Mouse (Mus musculus) hindbrain, postnatal 0 days (tissue): ENCODE measurements around the gene Thap8. TPM values are rescaled to one million over a fixed set of nuclear protein-coding genes. Genes with fewer than 3 reads are reported as not detected.

Experiments used
- ATAC-seq: fragments of 200-750 bp; cut with Nextera tagmentation; 2 replicates; pipeline ENCODE4 v1.8.0; 2017; ENCODE audit warnings: mild to moderate bottlenecking, moderate TSS enrichment, moderate library complexity
- DNase-seq: peaks from one replicate; pipeline ENCODE4 v3.0.0-alpha.2; 2015; ENCODE audit warnings: low spot score
- H3K27ac ChIP-seq: fragments of 300-500 bp; sonication (generic); 2 replicates; pipeline ENCODE4 v1.5.1; 2014; ENCODE audit warnings: mild to moderate bottlenecking
- H3K27me3 ChIP-seq: fragments of 300-500 bp; sonication (generic); 2 replicates; pipeline ENCODE4 v1.6.1; 2014; ENCODE audit warnings: low read length, mixed read lengths; ENCODE audit not compliant: insufficient read depth
- H3K36me3 ChIP-seq: fragments of 300-500 bp; sonication (generic); 2 replicates; pipeline ENCODE4 v1.6.1; 2014; ENCODE audit warnings: low read length, mixed read lengths; ENCODE audit not compliant: insufficient read depth
- H3K4me1 ChIP-seq: fragments of 300-500 bp; sonication (generic); 2 replicates; pipeline ENCODE4 v1.6.1; 2014; ENCODE audit warnings: antibody characterized with exemption, low read length, mixed read lengths; ENCODE audit not compliant: insufficient read depth
- H3K4me2 ChIP-seq: fragments of 300-500 bp; sonication (generic); 2 replicates; pipeline ENCODE4 v1.6.1; 2014; ENCODE audit warnings: low read depth, mild to moderate bottlenecking, low read length, moderate library complexity, mixed read lengths
- H3K4me3 ChIP-seq: fragments of 300-500 bp; sonication (generic); 2 replicates; pipeline ENCODE4 v1.5.1; 2014; ENCODE audit warnings: low read length
- H3K9ac ChIP-seq: fragments of 300-500 bp; sonication (generic); replicated peaks from 2 replicates; pipeline ENCODE4 v1.6.1; 2014; ENCODE audit warnings: mild to moderate bottlenecking, low read length, moderate library complexity, mixed read lengths
- H3K9me3 ChIP-seq: fragments of 300-500 bp; sonication (generic); 2 replicates; pipeline ENCODE4 v1.6.1; 2016; ENCODE audit warnings: low read length, mixed read lengths
- CTCF ChIP-seq: IDR thresholded peaks from 2 replicates; pipeline ENCODE4 v1.5.1; 2016; ENCODE audit warnings: antibody characterized with exemption, control low read depth, low read depth
- WGBS: fragments of 180-500 bp; shearing (Covaris S2); extraction: QIAGEN DNeasy Blood & Tissue Kit; methylation state at CpG from one replicate; pipeline ENCODE4 v1.1.7; 2014; 5-methylcytosine and 5-hydroxymethylcytosine counted together
- polyA plus RNA-seq: library from polyadenylated mRNA; unstranded; fragments of >200 nt; fragmentation: Nextera tagmentation; extraction: Ambion mirVana; gene quantifications from 2 replicates; pipeline ENCODE4 v1.2.1, GENCODE M21; 2015
- total RNA-seq: library from RNA; depleted of rRNA; stranded (reverse); fragments of >200 nt; gene quantifications from 2 replicates; pipeline ENCODE4 v1.2.3, GENCODE M21; 2014; rRNA removed

Gene Thap8
- total RNA-seq (1.0 TPM in 1 of 2 replicates, not detected in the other), polyA plus RNA-seq (0.52 and 0.76 TPM in 2 replicates)

- peak within 1 kb of the TSS; percentile 96 for H3K27ac ChIP-seq
- DNase-seq = peak; percentile 97
- no peaks in the 10 kb centered on the region for H3K36me3 ChIP-seq
- ATAC-seq = peak; percentile 97
- H3K4me3 ChIP-seq = peak within 1 kb of the TSS; percentile 76
- H3K9me3 ChIP-seq = no peaks in the 10 kb centered on the region
- no peak for TF ChIP-seq CTCF
- peak within 1 kb of the TSS; percentile 95 for H3K4me2 ChIP-seq
- under 1% methylated on average over 48 of the region's 49 CpGs for WGBS
- H3K4me1 ChIP-seq = no peaks in the 10 kb centered on the region
- H3K9ac ChIP-seq = peak within 1 kb of the TSS; percentile 54
- H3K27me3 ChIP-seq = no peaks in the 10 kb centered on the region
These were observed at the start of gene Thap8, which contains the start of gene Wdr62 for GRCm38 (mm10) chr7:30279951-30280669. Thap8 (plus strand) TSS chr7:30280094. Wdr62 (minus strand) TSS chr7:30280419.

DNA sequence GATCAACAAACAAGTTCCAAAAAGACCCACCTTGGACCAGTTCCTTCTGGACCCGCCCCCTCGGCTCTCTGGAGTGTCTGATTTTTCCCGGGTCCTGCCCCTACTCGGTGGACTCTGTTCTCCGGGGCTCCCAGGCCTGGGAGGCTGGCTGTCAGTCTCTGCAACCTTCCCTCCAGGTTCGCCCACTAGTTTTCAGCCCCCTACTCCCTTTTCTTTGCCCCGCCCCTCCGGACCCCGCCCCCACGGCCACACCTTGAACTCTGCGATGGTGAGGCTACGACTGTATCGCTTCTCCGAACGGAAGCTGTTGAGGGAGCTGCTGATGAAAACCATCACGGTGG lies 48.6 kb upstream of the Thap8 start:
- no peak for DNase-seq
- TF ChIP-seq CTCF = no peak
- Histone ChIP-seq H3K4me1 (peaks cover 7% of the 10 kb centered on the region; the same call in 1 of the 2 replicates), H3K9me3 (no peaks in the 10 kb centered on the region), H3K4me3 (peak overlapping the region; percentile 66), H3K4me2 (peak overlapping the region; percentile 72), H3K9ac (peak overlapping the region; percentile 64), H3K27ac (peak overlapping the region; percentile 94), H3K27me3 (no peaks in the 10 kb centered on the region), H3K36me3 (peaks cover 20% of the 10 kb centered on the region)
- ATAC-seq = no peak; the same call in 1 of the 2 replicates
- 1% methylated on average over 16 of the region's 16 CpGs for WGBS

DNA sequence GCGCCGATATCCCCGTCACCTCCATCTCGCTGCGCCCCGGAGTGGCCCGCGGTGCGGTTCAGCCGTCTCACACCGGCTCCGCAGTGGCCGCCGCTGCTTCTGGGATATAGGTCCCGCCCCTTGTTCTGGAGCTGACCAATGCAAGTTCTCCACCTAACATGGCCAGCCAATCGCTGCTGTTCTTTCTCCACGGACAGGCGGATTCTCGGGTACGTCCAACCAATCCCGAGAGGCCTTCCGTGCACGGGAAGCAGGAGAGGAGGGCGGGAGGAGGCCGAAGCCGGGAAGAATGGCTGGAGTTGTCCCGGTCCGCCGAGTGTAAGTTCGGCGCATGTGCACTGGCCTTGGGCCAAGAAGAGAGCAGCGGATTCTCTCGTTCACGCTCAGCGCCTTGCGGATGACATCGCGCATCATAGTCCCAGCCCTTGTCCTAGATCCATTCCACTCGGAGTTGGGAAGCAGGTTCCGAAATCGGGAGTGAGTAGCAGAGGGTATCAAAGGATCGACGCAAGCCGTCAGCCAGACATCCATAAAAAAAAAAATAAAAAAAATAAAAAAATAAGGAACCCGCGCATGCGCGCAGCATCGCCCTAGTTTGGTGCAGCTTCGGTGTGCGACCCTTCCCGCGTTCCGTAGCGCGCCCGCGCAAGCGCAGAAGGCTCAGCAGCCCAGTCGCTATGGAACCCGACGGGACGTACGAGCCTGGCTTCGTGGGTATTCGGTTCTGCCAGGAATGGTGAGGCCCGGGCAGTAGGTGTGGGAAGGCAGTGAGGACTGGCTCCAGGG lies 48.0 kb upstream of the Thap8 start, which contains the start of the genes Polr2i and Tbcb:
Gene Polr2i (plus strand): TSS at position 280 of the 786 bp plus-strand sequence.
Gene Tbcb (minus strand): TSS at position 604 of the 786 bp plus-strand sequence.
- Histone ChIP-seq H3K27ac (peak within 1 kb of the TSS; percentile 94), H3K36me3 (peaks cover 17% of the 10 kb centered on the region), H3K9ac (peak within 1 kb of the TSS; percentile 64), H3K4me1 (peaks cover 7% of the 10 kb centered on the region; the same call in 1 of the 2 replicates), H3K4me3 (peak within 1 kb of the TSS; percentile 66), H3K4me2 (peak within 1 kb of the TSS; percentile 72), H3K9me3 (no peaks in the 10 kb centered on the region), H3K27me3 (no peaks in the 10 kb centered on the region)
- ATAC-seq (peak; percentile 96), DNase-seq (peak; percentile 100)
- no peak for TF ChIP-seq CTCF
- under 1% methylated on average over 67 of the region's 67 CpGs for WGBS

GRCm38 (mm10) chr7:30232631-30233148 lies 47.2 kb upstream of the Thap8 start:
- peak; percentile 66 for DNase-seq
- Histone ChIP-seq H3K9me3 (no peaks in the 10 kb centered on the region), H3K36me3 (peaks cover 9% of the 10 kb centered on the region), H3K4me2 (peak overlapping the region; percentile 58), H3K27me3 (no peaks in the 10 kb centered on the region), H3K9ac (peak overlapping the region; percentile 64), H3K27ac (peak overlapping the region; percentile 94), H3K4me1 (peaks cover 7% of the 10 kb centered on the region; the same call in 1 of the 2 replicates), H3K4me3 (peak overlapping the region; percentile 66)
- peak; percentile 14 for ATAC-seq
- TF ChIP-seq CTCF = peak; percentile 71
- 7% methylated on average over 24 of the region's 24 CpGs for WGBS

DNA sequence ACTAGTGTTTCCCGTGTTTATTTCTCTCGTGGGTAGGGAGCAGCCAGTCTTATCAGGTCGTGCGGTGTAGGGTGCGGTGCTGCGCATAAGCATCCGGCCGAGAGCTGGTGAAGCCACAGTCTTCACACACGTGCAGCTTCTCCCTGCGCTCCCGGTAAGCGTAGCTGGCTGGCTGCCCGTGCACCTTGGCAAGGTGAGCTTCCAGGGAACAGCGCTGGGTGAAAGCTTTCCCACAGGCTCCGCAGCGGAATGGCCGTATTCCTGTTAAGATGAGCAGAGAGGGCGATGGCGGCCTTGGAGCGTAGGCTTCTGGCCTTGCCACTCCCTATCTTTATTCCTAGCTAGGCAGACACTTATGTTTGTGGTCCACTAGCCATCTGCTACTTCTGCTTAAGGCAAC lies 46.5 kb upstream of the Thap8 start:
- Histone ChIP-seq H3K9ac (no peak overlapping the region), H3K27me3 (no peaks in the 10 kb centered on the region), H3K9me3 (no peaks in the 10 kb centered on the region), H3K4me2 (peak overlapping the region; percentile 58; the same call in 1 of the 2 replicates), H3K36me3 (peaks cover 5% of the 10 kb centered on the region; the same call in 1 of the 2 replicates), H3K4me1 (peaks cover 7% of the 10 kb centered on the region; the same call in 1 of the 2 replicates), H3K4me3 (no peak overlapping the region), H3K27ac (no peak overlapping the region)
- DNase-seq (no peak), ATAC-seq (no peak)
- WGBS = 89% methylated on average over 20 of the region's 20 CpGs
- no peak for TF ChIP-seq CTCF

DNA sequence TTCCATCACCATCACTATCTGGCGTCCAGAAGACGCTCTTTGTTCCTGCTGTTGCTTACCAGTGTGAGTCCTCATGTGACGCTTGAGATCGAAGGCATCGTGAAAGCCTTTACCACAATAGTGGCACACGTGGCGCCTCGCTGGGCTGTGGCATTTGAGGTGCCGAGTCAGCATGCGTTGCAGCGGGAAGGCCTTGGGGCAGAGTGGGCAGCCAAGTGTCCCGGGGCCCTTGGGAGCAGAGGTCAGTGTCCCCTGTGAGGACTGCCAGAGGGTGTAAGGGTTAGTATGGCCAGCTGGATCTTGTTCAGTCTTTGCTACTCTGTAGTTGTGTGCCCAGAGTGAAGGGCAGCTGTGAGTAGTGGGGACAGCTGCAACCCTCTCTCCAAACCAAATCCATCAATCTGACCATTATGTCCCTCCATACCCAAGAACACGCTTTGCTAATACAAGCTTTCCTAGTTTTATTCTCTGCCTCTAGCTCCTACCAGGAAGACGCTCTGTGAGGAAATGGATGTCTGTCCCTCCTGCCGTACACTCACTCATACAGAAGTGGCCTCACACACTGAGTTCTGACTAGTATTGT lies 45.5 kb upstream of the Thap8 start:
- Histone ChIP-seq H3K4me1 (peaks cover 7% of the 10 kb centered on the region; the same call in 1 of the 2 replicates), H3K27me3 (no peaks in the 10 kb centered on the region), H3K36me3 (peaks cover 5% of the 10 kb centered on the region; the same call in 1 of the 2 replicates), H3K4me3 (no peak overlapping the region), H3K9me3 (no peaks in the 10 kb centered on the region), H3K27ac (no peak overlapping the region), H3K4me2 (no peak overlapping the region), H3K9ac (no peak overlapping the region)
- TF ChIP-seq CTCF = no peak
- WGBS = 92% methylated on average over 15 of the region's 15 CpGs
- ATAC-seq (no peak), DNase-seq (no peak)
